Mouse (Mus musculus): ENCODE measurements around the gene 4930432K21Rik. TPM values are rescaled to one million over a fixed set of nuclear protein-coding genes. Genes with fewer than 3 reads are reported as not detected.
A peak's percentile ranks its signal among the peaks of the same experiment; 100 is the strongest.

The 4930432K21Rik gene
- 5.6 and 5.7 TPM in 2 replicates for total RNA-seq (2014; rRNA removed)
- 2.2 and 2.4 TPM in 2 replicates for polyA plus RNA-seq (2015; fragmentation: Nextera tagmentation; extraction: Ambion mirVana)

DNA sequence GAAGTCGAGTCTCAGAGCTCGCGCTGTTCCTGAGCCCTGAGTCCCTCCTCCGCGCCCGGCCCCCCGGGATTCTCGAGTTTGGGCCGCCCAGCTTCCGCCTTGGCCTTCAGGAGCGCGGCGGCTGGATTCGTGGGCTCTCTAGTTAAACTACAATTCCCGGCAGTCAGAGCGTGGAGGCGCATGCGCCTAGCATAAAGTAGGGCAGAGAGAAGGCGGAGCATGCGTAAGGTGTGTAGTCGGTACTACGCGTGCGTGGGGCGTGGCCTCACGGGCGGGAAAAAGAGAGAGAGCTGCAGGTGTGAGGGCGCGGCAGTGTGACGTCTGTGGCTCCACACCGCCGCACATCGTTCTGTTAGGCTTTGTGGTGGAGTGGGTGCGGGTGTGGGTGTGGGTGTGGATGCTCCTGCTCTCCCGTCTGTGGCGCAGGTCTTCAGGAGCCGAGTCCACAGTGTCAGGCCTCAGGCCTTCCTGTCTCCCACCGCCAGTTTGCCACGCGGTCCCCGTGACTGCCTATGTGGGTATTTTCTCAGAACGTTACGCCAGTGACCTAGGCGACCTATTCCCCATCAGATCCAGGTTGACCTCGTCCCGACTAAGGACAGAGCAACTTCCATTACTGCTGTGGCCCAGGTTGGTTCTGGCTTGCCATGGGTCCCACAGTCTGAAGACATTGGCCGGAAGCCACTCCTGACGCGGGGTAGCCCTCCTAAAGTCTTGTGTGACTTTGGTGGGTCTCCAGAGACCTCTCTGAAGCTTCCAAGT is at the start of gene 4930432K21Rik, which contains the start of gene Cc2d1a:
TSS of gene 4930432K21Rik (plus strand) at position 257 of the 762 bp plus-strand sequence.
TSS of gene Cc2d1a (minus strand) at position 168 of the 762 bp plus-strand sequence.
- Histone ChIP-seq H3K36me3 (ENCODE audit: insufficient read depth, low read length) (peaks cover 12% of the 10 kb centered on the region), H3K4me2 (ENCODE audit: low read depth, low read length, poor library complexity, severe bottlenecking) (peak within 1 kb of the TSS; percentile 86), H3K9me3 (ENCODE audit: low read length) (no peaks in the 10 kb centered on the region), H3K9ac (replicated peaks; ENCODE audit: low read length, poor library complexity, severe bottlenecking) (peak within 1 kb of the TSS; percentile 92), H3K27ac (ENCODE audit: low read depth, low read length) (peak within 1 kb of the TSS; percentile 51), H3K4me3 (ENCODE audit: low read depth, low read length) (peak within 1 kb of the TSS; percentile 71), H3K4me1 (ENCODE audit: insufficient read depth, low read length) (peaks cover 13% of the 10 kb centered on the region; the same call in 1 of the 2 replicates), H3K27me3 (ENCODE audit: insufficient read depth, low read length) (no peaks in the 10 kb centered on the region)
- TF ChIP-seq CTCF (IDR thresholded peaks at IDR 0.05): no peak
- ATAC-seq (ENCODE audit: low FRiP score): peak; percentile 93
- peak; percentile 98 for DNase-seq (ENCODE audit: low spot score)
- 16% methylated on average over 47 of the region's 49 CpGs for WGBS

DNA sequence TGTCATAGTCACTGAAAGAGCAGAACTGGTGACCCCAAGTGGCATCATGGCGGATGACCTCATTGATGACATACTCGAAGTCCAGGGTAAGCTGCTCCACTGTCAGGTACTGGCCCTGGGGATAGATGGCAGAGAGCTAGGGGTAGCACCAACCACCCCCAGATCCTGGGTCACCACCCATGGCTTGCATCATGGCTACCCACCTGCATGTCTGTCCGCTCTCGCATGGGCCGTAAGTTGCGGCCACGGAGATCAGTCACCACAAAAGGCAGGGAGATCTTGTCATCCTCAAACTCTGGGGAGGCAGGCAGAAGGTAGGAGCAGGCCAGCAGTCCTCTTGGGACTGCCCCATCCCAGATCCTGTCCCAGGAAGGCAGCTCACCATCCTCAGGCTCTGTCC is 49.4 kb upstream of the 4930432K21Rik start:
- no peaks in the 10 kb centered on the region for H3K9me3 ChIP-seq (ENCODE audit: low read length)
- H3K36me3 ChIP-seq (ENCODE audit: insufficient read depth, low read length): peaks cover 60% of the 10 kb centered on the region
- no peak overlapping the region for H3K4me2 ChIP-seq (ENCODE audit: low read depth, low read length, poor library complexity, severe bottlenecking)
- H3K4me1 ChIP-seq (ENCODE audit: insufficient read depth, low read length): peaks cover 8% of the 10 kb centered on the region
- WGBS: 95% methylated on average over 7 of the region's 7 CpGs
- H3K27me3 ChIP-seq (ENCODE audit: insufficient read depth, low read length): no peaks in the 10 kb centered on the region
- H3K9ac ChIP-seq (replicated peaks; ENCODE audit: low read length, poor library complexity, severe bottlenecking): no peak overlapping the region
- ATAC-seq (ENCODE audit: low FRiP score) (no peak), DNase-seq (ENCODE audit: low spot score) (no peak)
- H3K27ac ChIP-seq (ENCODE audit: low read depth, low read length): no peak overlapping the region
- H3K4me3 ChIP-seq (ENCODE audit: low read depth, low read length): no peak overlapping the region
- no peak for TF ChIP-seq CTCF (IDR thresholded peaks at IDR 0.05)

DNA sequence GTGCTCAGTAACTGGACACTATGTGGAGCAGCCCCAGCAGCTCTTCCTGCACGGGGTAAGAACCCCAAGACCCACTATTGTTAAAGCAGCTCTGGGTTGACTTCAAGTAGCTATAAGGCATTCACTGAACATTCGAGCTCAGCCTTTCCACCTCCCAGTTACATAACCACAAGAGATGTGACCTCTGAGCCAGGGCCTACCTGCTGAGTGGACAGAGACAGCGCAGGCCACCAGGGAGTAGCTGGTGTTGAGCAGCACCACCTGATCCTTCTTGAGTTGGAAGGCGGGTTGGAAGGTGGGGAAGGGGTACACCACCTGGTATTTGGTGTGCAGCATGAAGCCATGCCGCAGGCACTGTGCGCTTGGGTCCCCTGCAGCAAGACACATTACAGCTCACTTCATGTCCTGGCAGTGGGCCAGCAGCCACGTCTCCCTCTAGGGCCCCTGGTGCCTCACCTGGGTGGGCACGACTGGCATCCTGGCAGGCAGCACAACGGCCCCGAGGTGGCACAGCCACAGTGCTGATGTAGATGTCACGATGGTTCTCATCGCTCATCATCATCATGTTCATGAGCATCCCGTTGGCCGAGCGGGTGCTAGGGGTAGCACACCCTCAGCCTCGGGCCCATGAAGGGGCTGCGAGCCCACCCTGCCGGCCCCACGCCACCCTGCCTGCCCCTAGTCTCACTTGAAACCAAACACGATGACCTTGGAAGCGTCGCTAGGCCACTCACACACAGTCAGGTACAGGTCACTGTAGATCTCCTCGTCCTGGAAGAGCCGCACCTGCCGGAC is 46.2 kb upstream of the 4930432K21Rik start:
- no peak overlapping the region for H3K9ac ChIP-seq (replicated peaks; ENCODE audit: low read length, poor library complexity, severe bottlenecking)
- no peak overlapping the region for H3K4me2 ChIP-seq (ENCODE audit: low read depth, low read length, poor library complexity, severe bottlenecking)
- 91% methylated on average over 25 of the region's 25 CpGs for WGBS
- peaks cover 33% of the 10 kb centered on the region for H3K36me3 ChIP-seq (ENCODE audit: insufficient read depth, low read length)
- H3K27ac ChIP-seq (ENCODE audit: low read depth, low read length): no peak overlapping the region
- H3K27me3 ChIP-seq (ENCODE audit: insufficient read depth, low read length): no peaks in the 10 kb centered on the region
- peaks cover 12% of the 10 kb centered on the region for H3K4me1 ChIP-seq (ENCODE audit: insufficient read depth, low read length)
- no peak for DNase-seq (ENCODE audit: low spot score)
- ATAC-seq (ENCODE audit: low FRiP score): no peak
- no peak for TF ChIP-seq CTCF (IDR thresholded peaks at IDR 0.05)
- no peak overlapping the region for H3K4me3 ChIP-seq (ENCODE audit: low read depth, low read length)
- H3K9me3 ChIP-seq (ENCODE audit: low read length): no peaks in the 10 kb centered on the region

DNA sequence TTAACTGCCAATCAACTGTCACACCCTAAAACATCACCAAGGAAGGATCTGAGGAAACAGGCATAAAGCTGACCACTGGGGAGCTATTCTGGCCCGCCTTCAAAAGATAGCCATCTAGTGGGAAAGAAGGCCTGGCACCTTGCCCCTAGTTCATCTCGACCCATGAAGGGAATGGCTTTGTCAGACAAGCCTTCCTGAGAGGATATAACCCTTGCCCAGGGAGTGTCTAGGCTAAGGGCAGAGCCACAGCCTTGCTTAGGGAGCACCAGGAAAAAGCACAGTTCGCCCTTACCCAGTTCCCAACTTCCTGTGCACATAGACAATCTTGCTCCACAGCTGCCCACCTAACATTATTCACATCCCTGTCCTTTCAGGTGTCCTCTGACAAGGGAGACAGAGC is 44.2 kb upstream of the 4930432K21Rik start:
- Histone ChIP-seq H3K27ac (ENCODE audit: low read depth, low read length) (peak overlapping the region; percentile 90), H3K36me3 (ENCODE audit: insufficient read depth, low read length) (peaks cover 15% of the 10 kb centered on the region), H3K4me2 (ENCODE audit: low read depth, low read length, poor library complexity, severe bottlenecking) (peak overlapping the region; percentile 73), H3K4me1 (ENCODE audit: insufficient read depth, low read length) (peaks cover 12% of the 10 kb centered on the region), H3K4me3 (ENCODE audit: low read depth, low read length) (peak overlapping the region; percentile 60), H3K9me3 (ENCODE audit: low read length) (no peaks in the 10 kb centered on the region), H3K9ac (replicated peaks; ENCODE audit: low read length, poor library complexity, severe bottlenecking) (peak overlapping the region; percentile 79), H3K27me3 (ENCODE audit: insufficient read depth, low read length) (no peaks in the 10 kb centered on the region)
- ATAC-seq (ENCODE audit: low FRiP score) (no peak), DNase-seq (ENCODE audit: low spot score) (peak; percentile 40)
- 38% methylated on average over 3 of the region's 3 CpGs for whole genome bisulfite sequencing
- no peak for TF ChIP-seq CTCF (IDR thresholded peaks at IDR 0.05)

DNA sequence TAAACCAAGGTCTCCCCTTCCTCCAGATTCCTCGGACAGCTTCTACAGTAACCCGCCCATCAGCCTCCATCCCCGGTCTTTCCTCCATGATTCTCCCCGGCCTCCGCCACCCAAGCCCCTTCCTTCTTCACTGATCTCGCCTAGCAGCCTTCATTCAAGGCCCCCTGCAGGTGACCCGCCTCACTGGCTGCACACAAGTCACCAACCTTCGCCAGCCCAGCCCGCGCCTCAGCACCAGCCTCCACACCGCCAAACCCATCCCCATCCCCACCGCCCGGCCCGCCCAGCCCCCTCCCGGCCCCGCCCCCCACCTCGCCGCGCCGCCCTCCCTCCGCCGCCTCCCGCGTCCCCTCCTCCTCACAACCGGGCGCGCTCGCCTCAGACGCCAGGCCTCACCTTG is 43.6 kb upstream of the 4930432K21Rik start:
- Histone ChIP-seq H3K27me3 (ENCODE audit: insufficient read depth, low read length) (no peaks in the 10 kb centered on the region), H3K4me3 (ENCODE audit: low read depth, low read length) (peak overlapping the region; percentile 60), H3K9me3 (ENCODE audit: low read length) (no peaks in the 10 kb centered on the region), H3K36me3 (ENCODE audit: insufficient read depth, low read length) (peaks cover 10% of the 10 kb centered on the region), H3K27ac (ENCODE audit: low read depth, low read length) (peak overlapping the region; percentile 90), H3K4me1 (ENCODE audit: insufficient read depth, low read length) (peaks cover 12% of the 10 kb centered on the region), H3K9ac (replicated peaks; ENCODE audit: low read length, poor library complexity, severe bottlenecking) (peak overlapping the region; percentile 79), H3K4me2 (ENCODE audit: low read depth, low read length, poor library complexity, severe bottlenecking) (peak overlapping the region; percentile 73)
- peak; percentile 60 for TF ChIP-seq CTCF (IDR thresholded peaks at IDR 0.05)
- peak; percentile 85 for DNase-seq (ENCODE audit: low spot score)
- ATAC-seq (ENCODE audit: low FRiP score): peak; percentile 83
- 0% methylated on average over 18 of the region's 29 CpGs for WGBS

Measured in midbrain, postnatal 0 days (tissue).